Mouse (Mus musculus): ENCODE data around the gene Twnk. TPM values are rescaled to one million over a fixed set of nuclear protein-coding genes. Genes with fewer than 3 reads are reported as not detected.
A peak's percentile ranks its signal among the peaks of the same experiment; 100 is the strongest.

The Twnk gene
- polyA plus RNA-seq, 1 experiment, result 14.8 TPM

- no peak for DNase-seq
- H3K27me3 ChIP-seq (replicated peaks; ENCODE audit: control insufficient read depth, insufficient read depth, low read length), result no peaks in the 10 kb centered on the region
- peaks cover 22% of the 10 kb centered on the region for H3K4me1 ChIP-seq (ENCODE audit: control insufficient read depth, insufficient read depth, low read length)
- H3K4me3 ChIP-seq (ENCODE audit: insufficient read depth, low read depth, low read length), result no peak overlapping the region
- TF ChIP-seq POLR2A (IDR thresholded peaks at IDR 0.05; ENCODE audit: low read depth, low read length) (no peak), CTCF (conservative IDR thresholded peaks at IDR 0.05; ENCODE audit: insufficient read depth, insufficient read length, low read depth, low read length) (no peak)
- H3K36me3 ChIP-seq (ENCODE audit: control insufficient read depth, insufficient read depth, low read length), result no peaks in the 10 kb centered on the region
- WGBS, result 87% methylated on average over 4 of the region's 4 CpGs
- no peak overlapping the region for H3K27ac ChIP-seq (ENCODE audit: insufficient read depth, low read depth, low read length)
These were observed 5.2 kb downstream of the Twnk start for GRCm38 (mm10) chr19:45010646-45011045.

DNA sequence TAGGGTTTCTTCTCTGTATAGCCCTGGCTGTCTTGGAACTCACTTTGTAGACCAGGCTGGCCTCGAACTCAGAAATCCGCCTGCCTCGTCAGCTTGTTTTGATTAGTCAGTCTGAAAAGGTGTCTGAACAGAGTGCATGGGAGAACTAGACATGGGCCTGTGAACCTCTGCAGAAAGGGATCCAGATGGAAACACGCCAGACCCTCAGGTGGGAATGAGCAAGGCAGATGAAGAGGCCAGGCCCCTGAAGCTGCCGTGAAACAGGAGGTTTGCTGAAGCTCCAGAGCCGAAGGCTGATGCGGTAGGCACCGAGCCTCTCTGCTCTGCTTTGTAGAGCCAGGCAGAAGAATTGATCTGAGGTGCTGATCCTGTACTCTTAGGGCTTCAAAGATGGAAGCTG lies 6.8 kb downstream of the Twnk start:
- no peaks in the 10 kb centered on the region for H3K27me3 ChIP-seq (replicated peaks; ENCODE audit: control insufficient read depth, insufficient read depth, low read length)
- H3K27ac ChIP-seq (ENCODE audit: insufficient read depth, low read depth, low read length), result no peak overlapping the region
- 86% methylated on average over 8 of the region's 8 CpGs for WGBS
- H3K36me3 ChIP-seq (ENCODE audit: control insufficient read depth, insufficient read depth, low read length), result no peaks in the 10 kb centered on the region
- no peak for DNase-seq
- TF ChIP-seq CTCF (conservative IDR thresholded peaks at IDR 0.05; ENCODE audit: insufficient read depth, insufficient read length, low read depth, low read length), result no peak
- TF ChIP-seq POLR2A (IDR thresholded peaks at IDR 0.05; ENCODE audit: low read depth, low read length), result no peak
- no peak overlapping the region for H3K4me3 ChIP-seq (ENCODE audit: insufficient read depth, low read depth, low read length)
- peaks cover 17% of the 10 kb centered on the region for H3K4me1 ChIP-seq (ENCODE audit: control insufficient read depth, insufficient read depth, low read length)

GRCm38 (mm10) chr19:45012636-45013035 lies 7.2 kb downstream of the Twnk start:
- TF ChIP-seq POLR2A (IDR thresholded peaks at IDR 0.05; ENCODE audit: low read depth, low read length) (no peak), CTCF (conservative IDR thresholded peaks at IDR 0.05; ENCODE audit: insufficient read depth, insufficient read length, low read depth, low read length) (peak; percentile 18; the same call in 1 of the 2 replicates)
- H3K27ac ChIP-seq (ENCODE audit: insufficient read depth, low read depth, low read length), result no peak overlapping the region

DNA sequence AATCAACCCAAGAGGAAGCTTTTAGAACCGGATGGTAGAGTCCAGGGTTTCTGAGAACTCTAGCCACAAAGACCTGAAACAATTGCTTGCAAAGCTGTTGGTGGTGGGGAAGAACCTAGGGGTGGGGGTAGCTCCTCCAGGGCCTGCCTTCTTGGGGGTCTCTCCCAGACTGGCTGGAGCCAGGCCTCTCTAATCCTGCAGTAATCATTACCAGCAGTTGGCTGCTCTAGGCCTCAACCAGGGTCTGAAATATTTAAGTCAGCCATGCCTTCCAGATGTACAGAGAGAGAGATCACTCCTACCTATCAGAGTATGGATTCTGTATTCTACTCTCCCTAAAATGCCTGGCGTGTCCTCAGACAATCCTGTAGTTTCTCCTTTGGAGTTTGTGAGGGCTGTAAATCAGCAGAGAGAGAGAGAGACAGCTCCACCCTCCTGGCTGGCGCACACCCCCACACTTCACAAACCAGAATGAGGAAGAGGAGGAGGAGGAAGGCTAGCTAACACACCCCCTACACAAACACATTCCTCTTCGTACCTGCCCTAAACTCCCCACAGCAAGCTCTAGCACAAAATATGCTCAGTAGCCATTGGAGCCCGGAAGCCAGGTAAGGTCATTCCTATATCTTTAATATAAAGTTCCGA lies 8.2 kb downstream of the Twnk start:
- no peaks in the 10 kb centered on the region for H3K36me3 ChIP-seq (ENCODE audit: control insufficient read depth, insufficient read depth, low read length)
- H3K4me1 ChIP-seq (ENCODE audit: control insufficient read depth, insufficient read depth, low read length), result peaks cover 7% of the 10 kb centered on the region
- no peak overlapping the region for H3K4me3 ChIP-seq (ENCODE audit: insufficient read depth, low read depth, low read length)
- TF ChIP-seq CTCF (conservative IDR thresholded peaks at IDR 0.05; ENCODE audit: insufficient read depth, insufficient read length, low read depth, low read length) (no peak), POLR2A (IDR thresholded peaks at IDR 0.05; ENCODE audit: low read depth, low read length) (no peak)
- no peaks in the 10 kb centered on the region for H3K27me3 ChIP-seq (replicated peaks; ENCODE audit: control insufficient read depth, insufficient read depth, low read length)
- DNase-seq, result no peak
- peak overlapping the region; percentile 85 for H3K27ac ChIP-seq (ENCODE audit: insufficient read depth, low read depth, low read length)
- 54% methylated on average over 6 of the region's 6 CpGs for WGBS

More at GRCm38 (mm10) chr19:45012636-45013035, 7.2 kb downstream of the Twnk start:
- H3K27me3 ChIP-seq (replicated peaks; ENCODE audit: control insufficient read depth, insufficient read depth, low read length), result no peaks in the 10 kb centered on the region
- H3K36me3 ChIP-seq (ENCODE audit: control insufficient read depth, insufficient read depth, low read length), result no peaks in the 10 kb centered on the region
- peak; percentile 70 for DNase-seq
- WGBS, result 30% methylated on average over 6 of the region's 6 CpGs
- peaks cover 13% of the 10 kb centered on the region for H3K4me1 ChIP-seq (ENCODE audit: control insufficient read depth, insufficient read depth, low read length)
- no peak overlapping the region for H3K4me3 ChIP-seq (ENCODE audit: insufficient read depth, low read depth, low read length)

- Histone ChIP-seq H3K27me3 (replicated peaks; ENCODE audit: control insufficient read depth, insufficient read depth, low read length) (no peaks in the 10 kb centered on the region), H3K4me1 (ENCODE audit: control insufficient read depth, insufficient read depth, low read length) (peaks cover 10% of the 10 kb centered on the region), H3K4me3 (ENCODE audit: insufficient read depth, low read depth, low read length) (peak within 1 kb of the TSS; percentile 79), H3K36me3 (ENCODE audit: control insufficient read depth, insufficient read depth, low read length) (no peaks in the 10 kb centered on the region), H3K27ac (ENCODE audit: insufficient read depth, low read depth, low read length) (peak within 1 kb of the TSS; percentile 85)
- no peak for DNase-seq
- WGBS, result 11% methylated on average over 10 of the region's 10 CpGs
- TF ChIP-seq POLR2A (IDR thresholded peaks at IDR 0.05; ENCODE audit: low read depth, low read length) (no peak), CTCF (conservative IDR thresholded peaks at IDR 0.05; ENCODE audit: insufficient read depth, insufficient read length, low read depth, low read length) (no peak)
These were observed 9.0 kb downstream of the Twnk start, which contains the start of gene Lzts2 for GRCm38 (mm10) chr19:45014335-45014971. TSS of gene Lzts2 (plus strand) at chr19:45014414.

DNA sequence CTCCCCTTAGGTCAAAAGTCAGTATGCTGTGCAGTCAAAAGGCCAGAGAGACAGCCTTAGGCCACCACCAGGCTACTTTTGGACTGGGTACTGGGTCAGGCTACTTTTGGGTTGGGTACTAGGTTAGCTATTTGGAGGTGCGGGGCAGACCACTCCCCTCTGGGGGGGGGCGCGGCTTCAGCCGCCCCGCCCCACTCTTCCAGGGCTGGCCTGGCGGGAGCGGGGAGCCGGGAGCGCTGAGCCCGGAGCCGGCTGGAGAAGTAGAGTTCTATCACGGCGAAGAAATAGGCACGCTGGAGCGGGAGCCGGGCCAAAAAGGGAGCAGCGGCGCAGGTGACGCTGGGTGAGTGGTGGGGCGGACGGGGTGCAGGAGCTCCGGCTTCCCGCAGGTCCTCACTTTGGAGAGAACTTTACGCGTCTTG lies 9.5 kb downstream of the Twnk start:
- H3K36me3 ChIP-seq (ENCODE audit: control insufficient read depth, insufficient read depth, low read length), result no peaks in the 10 kb centered on the region
- peaks cover 10% of the 10 kb centered on the region for H3K4me1 ChIP-seq (ENCODE audit: control insufficient read depth, insufficient read depth, low read length)
- TF ChIP-seq POLR2A (IDR thresholded peaks at IDR 0.05; ENCODE audit: low read depth, low read length), result no peak
- TF ChIP-seq CTCF (conservative IDR thresholded peaks at IDR 0.05; ENCODE audit: insufficient read depth, insufficient read length, low read depth, low read length), result 0 out of 2 replicates have a peak, but pooled peaks have one; percentile 7
- H3K27ac ChIP-seq (ENCODE audit: insufficient read depth, low read depth, low read length), result peak overlapping the region; percentile 85
- peak; percentile 92 for DNase-seq
- no peaks in the 10 kb centered on the region for H3K27me3 ChIP-seq (replicated peaks; ENCODE audit: control insufficient read depth, insufficient read depth, low read length)
- H3K4me3 ChIP-seq (ENCODE audit: insufficient read depth, low read depth, low read length), result peak overlapping the region; percentile 79
- WGBS, result 1% methylated on average over 25 of the region's 25 CpGs
